27 mouse cellular contexts compared by ENCODE assay signal in the genomic region with DNA sequence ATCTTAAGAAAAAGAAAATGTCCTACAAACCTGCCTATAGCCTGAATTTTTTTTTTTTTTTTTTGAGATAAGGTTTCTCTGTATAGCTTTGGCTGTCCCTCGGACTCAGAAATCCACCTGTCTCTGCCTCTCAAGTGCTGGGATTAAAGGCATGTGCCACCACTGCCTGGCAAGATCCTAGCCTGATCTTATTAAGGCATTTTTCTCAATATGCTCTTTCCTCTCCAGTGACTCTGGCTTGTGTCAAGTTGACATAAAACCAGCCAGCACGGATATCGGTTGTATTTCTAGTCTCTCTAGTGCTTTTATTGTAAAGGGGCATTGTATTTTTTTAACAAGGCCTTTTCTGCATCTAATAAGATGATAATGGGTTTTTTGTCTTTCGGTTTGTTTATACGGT.
"Had no signal": no experiment of that assay in that cellular context is flagged by ENCODE, and none has a peak within 500 bp of the region (broad histone marks: within the 10 kb centered on the region; RNA-seq: fewer than 3 reads in every experiment).

No protein-coding gene starts in this region.

- H3K27me3 ChIP-seq: embryonic facial prominence, embryonic 12.5 days; embryonic facial prominence, embryonic 13.5 days; embryonic facial prominence, embryonic 15.5 days; forebrain, embryonic 12.5 days; forebrain, embryonic 13.5 days; forebrain, embryonic 15.5 days had no signal

- H3K9me3 ChIP-seq: embryonic facial prominence, embryonic 13.5 days; embryonic facial prominence, embryonic 15.5 days; forebrain, embryonic 15.5 days; heart, embryonic 10.5 days had no signal

- H3K36me3 ChIP-seq: embryonic facial prominence, embryonic 10.5 days; embryonic facial prominence, embryonic 12.5 days; embryonic facial prominence, embryonic 13.5 days; embryonic facial prominence, embryonic 15.5 days; forebrain, embryonic 10.5 days; forebrain, embryonic 12.5 days; forebrain, embryonic 15.5 days; heart, embryonic 10.5 days had no signal

- H3K9ac ChIP-seq: embryonic facial prominence, embryonic 12.5 days; embryonic facial prominence, embryonic 13.5 days; embryonic facial prominence, embryonic 15.5 days; forebrain, embryonic 12.5 days; forebrain, embryonic 13.5 days; forebrain, embryonic 15.5 days had no signal

- H3K4me1 ChIP-seq: embryonic facial prominence, embryonic 10.5 days; embryonic facial prominence, embryonic 12.5 days; embryonic facial prominence, embryonic 13.5 days; forebrain, embryonic 10.5 days; forebrain, embryonic 12.5 days; forebrain, embryonic 13.5 days; forebrain, embryonic 15.5 days; heart, embryonic 10.5 days had no signal

- H3K4me2 ChIP-seq: embryonic facial prominence, embryonic 12.5 days; embryonic facial prominence, embryonic 13.5 days; embryonic facial prominence, embryonic 15.5 days; forebrain, embryonic 12.5 days; forebrain, embryonic 13.5 days; forebrain, embryonic 15.5 days had no signal

- DNase-seq: cerebellum, adult 8-10 months; cerebellum, adult 9-10 months; cerebellum, adult 9-11 months; cerebellum, postnatal 10 days; cerebellum, postnatal 14 days; cerebellum, postnatal 25 days; cerebellum, postnatal 36 days; embryo, embryonic 11 days; gastrocnemius, adult 2 months; gastrocnemius, postnatal 10 days; gastrocnemius, postnatal 14 days; gastrocnemius, postnatal 25 days; gastrocnemius, postnatal 36 days; heart, adult 18-20 months; heart, adult 2 months had no signal

- H3K27ac ChIP-seq: embryonic facial prominence, embryonic 10.5 days; embryonic facial prominence, embryonic 12.5 days; embryonic facial prominence, embryonic 13.5 days; embryonic facial prominence, embryonic 15.5 days; forebrain, embryonic 10.5 days; forebrain, embryonic 12.5 days; forebrain, embryonic 13.5 days; forebrain, embryonic 15.5 days; gastrocnemius, adult 2 months; heart, adult 2 months; heart, embryonic 10.5 days had no signal

- ATAC-seq: forebrain, embryonic 13.5 days; forebrain, embryonic 14.5 days; forebrain, embryonic 15.5 days; forebrain, embryonic 16.5 days had no signal

- H3K4me3 ChIP-seq: embryonic facial prominence, embryonic 10.5 days; embryonic facial prominence, embryonic 12.5 days; embryonic facial prominence, embryonic 13.5 days; embryonic facial prominence, embryonic 15.5 days; erythroblast, embryonic 14.5 days; forebrain, embryonic 10.5 days; forebrain, embryonic 12.5 days; forebrain, embryonic 13.5 days; forebrain, embryonic 15.5 days; gastrocnemius, adult 2 months; heart, adult 2 months; heart, embryonic 10.5 days had no signal
